Mouse (Mus musculus): Measurements from ENCODE around the gene Galnt7. TPM values are rescaled to one million over a fixed set of nuclear protein-coding genes. Genes with fewer than 3 reads are reported as not detected.

Galnt7 gene
- total and polyA plus RNA-seq, 3 experiments: 11.1 to 138 (median 18.5) TPM

GRCm38 (mm10) chr8:57560926-57561325 is 91.9 kb downstream of the Galnt7 start:
- no peaks in the 10 kb centered on the region for H3K79me2 ChIP-seq (ENCODE audit: control insufficient read depth, insufficient read depth, low read length, poor library complexity)

GRCm38 (mm10) chr8:57552102-57553032 is 100.5 kb downstream of the Galnt7 start:
- no peaks in the 10 kb centered on the region for H3K79me2 ChIP-seq (ENCODE audit: control insufficient read depth, insufficient read depth, low read length, poor library complexity)
- TF ChIP-seq GATA1 (IDR thresholded peaks at IDR 0.05; ENCODE audit: low read depth, low read length) (peak; percentile 83), NELFE (IDR thresholded peaks at IDR 0.05; ENCODE audit: low read depth, low read length) (no peak), MYC (IDR thresholded peaks at IDR 0.05; ENCODE audit: low read depth, low read length) (peak; percentile 68; the same call in 1 of the 2 replicates), BHLHE40 (IDR thresholded peaks at IDR 0.05; ENCODE audit: borderline replicate concordance, low read depth, low read length) (0 out of 2 replicates have a peak, but pooled peaks have one; percentile 24), POLR2AphosphoS5 (IDR thresholded peaks at IDR 0.05; ENCODE audit: borderline replicate concordance, low read depth, low read length) (no peak), JUND (IDR thresholded peaks at IDR 0.05; ENCODE audit: low read depth, low read length) (peak; percentile 76; the same call in 1 of the 2 replicates), SIN3A (IDR thresholded peaks at IDR 0.05; ENCODE audit: low read length) (peak; percentile 83), ZNF384 (IDR thresholded peaks at IDR 0.05; ENCODE audit: low read depth, low read length) (no peak), ZMIZ1 (IDR thresholded peaks at IDR 0.05; ENCODE audit: low read depth, low read length) (no peak), POLR2AphosphoS2 (IDR thresholded peaks at IDR 0.05; ENCODE audit: low read length) (no peak), CHD2 (IDR thresholded peaks at IDR 0.05; ENCODE audit: low read length) (no peak), ZKSCAN1 (IDR thresholded peaks at IDR 0.05; ENCODE audit: low read depth, low read length) (no peak), TBP (IDR thresholded peaks at IDR 0.05; ENCODE audit: low read depth, low read length) (no peak), USF1 (IDR thresholded peaks at IDR 0.05; ENCODE audit: low read depth, low read length) (no peak), MYB (IDR thresholded peaks at IDR 0.05; ENCODE audit: low read depth, low read length) (peak; percentile 92), NRF1 (IDR thresholded peaks at IDR 0.05; ENCODE audit: insufficient read depth, low read depth, low read length, poor library complexity, severe bottlenecking) (no peak), MXI1 (IDR thresholded peaks at IDR 0.05; ENCODE audit: low read depth, low read length) (no peak), USF2 (IDR thresholded peaks at IDR 0.05; ENCODE audit: borderline replicate concordance in 1 of 2, insufficient read depth in 1 of 2, low read depth in 1 of 2, low read length in 2 of 2) (no peak), RAD21 (IDR thresholded peaks at IDR 0.05; ENCODE audit: low read depth, low read length) (no peak), ELF1 (IDR thresholded peaks at IDR 0.05; ENCODE audit: low read depth, low read length) (no peak), TCF12 (IDR thresholded peaks at IDR 0.05; ENCODE audit: low read depth, low read length) (peak; percentile 74), CHD1 (IDR thresholded peaks at IDR 0.05; ENCODE audit: low read depth, low read length) (no peak), MAZ (IDR thresholded peaks at IDR 0.05; ENCODE audit: low read depth, low read length) (no peak), GABPA (IDR thresholded peaks at IDR 0.05; ENCODE audit: low read depth, low read length) (no peak), MAFK (IDR thresholded peaks at IDR 0.05; ENCODE audit: borderline replicate concordance, low read depth, low read length) (peak; percentile 94), SMC3 (IDR thresholded peaks at IDR 0.05; ENCODE audit: low read depth, low read length) (no peak)

More at GRCm38 (mm10) chr8:57560926-57561325, 91.9 kb downstream of the Galnt7 start:
- no peaks in the 10 kb centered on the region for H3K27me3 ChIP-seq (ENCODE audit: control insufficient read depth in 1 of 2, insufficient read depth in 2 of 2, low read length in 2 of 2)
- H3K36me3 ChIP-seq (ENCODE audit: control insufficient read depth in 1 of 2, insufficient read depth in 2 of 2, low read length in 2 of 2): no peaks in the 10 kb centered on the region
- no peaks in the 10 kb centered on the region; a peak in 1 of 4 replicates for H3K4me1 ChIP-seq (ENCODE audit: control insufficient read depth in 1 of 2, insufficient read depth in 2 of 2, low read length in 2 of 2)
- no peak for DNase-seq (ENCODE audit: low read depth, low spot score)
- H3K9me3 ChIP-seq (replicated peaks; ENCODE audit: insufficient read depth, low read length): no peaks in the 10 kb centered on the region
- H3K27ac ChIP-seq (ENCODE audit: control insufficient read depth, low read depth, low read length): no peak overlapping the region
- TF ChIP-seq JUND (IDR thresholded peaks at IDR 0.05; ENCODE audit: low read depth, low read length) (no peak), CHD2 (IDR thresholded peaks at IDR 0.05; ENCODE audit: low read length) (no peak), ELF1 (IDR thresholded peaks at IDR 0.05; ENCODE audit: low read depth, low read length) (no peak), POLR2AphosphoS5 (IDR thresholded peaks at IDR 0.05; ENCODE audit: borderline replicate concordance, low read depth, low read length) (no peak), TAL1 (IDR thresholded peaks at IDR 0.05; ENCODE audit: low read length) (no peak), GATA1 (IDR thresholded peaks at IDR 0.05; ENCODE audit: low read depth, low read length) (no peak), NRF1 (IDR thresholded peaks at IDR 0.05; ENCODE audit: insufficient read depth, low read depth, low read length, poor library complexity, severe bottlenecking) (no peak), SIN3A (IDR thresholded peaks at IDR 0.05; ENCODE audit: low read length) (no peak), MYC (IDR thresholded peaks at IDR 0.05; ENCODE audit: low read depth, low read length) (no peak), ZMIZ1 (IDR thresholded peaks at IDR 0.05; ENCODE audit: low read depth, low read length) (no peak), MYB (IDR thresholded peaks at IDR 0.05; ENCODE audit: low read depth, low read length) (no peak)
- H3K4me3 ChIP-seq (ENCODE audit: control insufficient read depth in 1 of 2, insufficient read depth in 1 of 2, low read depth in 2 of 2, low read length in 2 of 2): no peak overlapping the region
- H3K9ac ChIP-seq (ENCODE audit: control insufficient read depth, low read depth, low read length, poor library complexity, severe bottlenecking): no peak overlapping the region

More at GRCm38 (mm10) chr8:57552102-57553032, 100.5 kb downstream of the Galnt7 start:
- peak; percentile 93 for DNase-seq (ENCODE audit: low read depth, low spot score)
- Histone ChIP-seq H3K4me3 (ENCODE audit: control insufficient read depth in 1 of 2, insufficient read depth in 1 of 2, low read depth in 2 of 2, low read length in 2 of 2) (peak overlapping the region; percentile 43 to 46), H3K4me1 (ENCODE audit: control insufficient read depth in 1 of 2, insufficient read depth in 2 of 2, low read length in 2 of 2) (peaks cover 8 to 15% of the 10 kb centered on the region in 2 experiments), H3K36me3 (ENCODE audit: control insufficient read depth in 1 of 2, insufficient read depth in 2 of 2, low read length in 2 of 2) (peaks cover 0 to 19% of the 10 kb centered on the region in 2 experiments; a peak in 2 of 4 replicates), H3K27ac (ENCODE audit: control insufficient read depth, low read depth, low read length) (peak overlapping the region; percentile 86), H3K9ac (ENCODE audit: control insufficient read depth, low read depth, low read length, poor library complexity, severe bottlenecking) (peak overlapping the region; percentile 59), H3K27me3 (ENCODE audit: control insufficient read depth in 1 of 2, insufficient read depth in 2 of 2, low read length in 2 of 2) (no peaks in the 10 kb centered on the region), H3K9me3 (replicated peaks; ENCODE audit: insufficient read depth, low read length) (no peaks in the 10 kb centered on the region)

All from MEL (cell line).